Mouse (Mus musculus): ENCODE data around the gene Arhgef15.

- TF ChIP-seq CTCF (IDR thresholded peaks at IDR 0.05; ENCODE audit: low read depth) (peak; percentile 77), EP300 (optimal IDR thresholded peaks at IDR 0.05) (no peak)
These were observed 8.6 kb upstream of the Arhgef15 start for GRCm38 (mm10) chr11:68965845-68966244.
